Mouse (Mus musculus) liver, embryonic 12.5 days (tissue): ENCODE data around the gene Dhdh. TPM values are rescaled to one million over a fixed set of nuclear protein-coding genes. Genes with fewer than 3 reads are reported as not detected.
"Not testable (repeated sequence)": the region's sequence is repeated elsewhere in the genome, so short reads cannot be mapped to it uniquely, and the experiment has no call there.

ENCODE experiments used
- ATAC-seq: fragments of 200-750 bp; cut with Nextera tagmentation; 2 replicates; pipeline ENCODE4 v1.8.0; 2017; ENCODE audit warnings: moderate number of reproducible peaks, mild to moderate bottlenecking, moderate library complexity
- H3K27ac ChIP-seq: fragments of 300-500 bp; sonication (generic); 2 replicates; pipeline ENCODE4 v1.5.1; 2016; ENCODE audit warnings: mild to moderate bottlenecking
- H3K27me3 ChIP-seq: fragments of 300-500 bp; sonication (generic); replicated peaks from 2 replicates; pipeline ENCODE4 v1.6.1; 2016; ENCODE audit warnings: mild to moderate bottlenecking, moderate library complexity
- H3K36me3 ChIP-seq: fragments of 300-500 bp; sonication (generic); 2 replicates; pipeline ENCODE4 v1.6.1; 2016; ENCODE audit warnings: mild to moderate bottlenecking, moderate library complexity
- H3K4me1 ChIP-seq: fragments of 300-500 bp; sonication (generic); 2 replicates; pipeline ENCODE4 v1.6.1; 2016
- H3K4me2 ChIP-seq: fragments of 300-500 bp; sonication (generic); 2 replicates; pipeline ENCODE4 v1.6.1; 2016; ENCODE audit warnings: mild to moderate bottlenecking, moderate library complexity
- H3K4me3 ChIP-seq: fragments of 300-500 bp; sonication (generic); 2 replicates; pipeline ENCODE4 v1.5.1; 2016; ENCODE audit warnings: mild to moderate bottlenecking, moderate library complexity
- H3K9ac ChIP-seq: fragments of 300-500 bp; sonication (generic); 2 replicates; pipeline ENCODE4 v1.6.1; 2016; ENCODE audit warnings: mild to moderate bottlenecking, moderate library complexity
- H3K9me3 ChIP-seq: fragments of 300-500 bp; sonication (generic); replicated peaks from 2 replicates; pipeline ENCODE4 v1.6.1; 2016; ENCODE audit warnings: mild to moderate bottlenecking, moderate library complexity
- WGBS: fragments of 180-500 bp; shearing (Covaris S2); methylation state at CpG from one replicate; pipeline ENCODE4 v1.1.7; 2016; ENCODE audit not compliant: insufficient replicate concordance; 5-methylcytosine and 5-hydroxymethylcytosine counted together
- polyA plus RNA-seq: library from polyadenylated mRNA; unstranded; fragments of >200 nt; fragmentation: Nextera tagmentation; extraction: Ambion mirVana; gene quantifications from 2 replicates; pipeline ENCODE4 v1.2.1, GENCODE M21; 2016

Gene Dhdh
- polyA plus RNA-seq = 2.8 and 3.1 TPM in 2 replicates

DNA sequence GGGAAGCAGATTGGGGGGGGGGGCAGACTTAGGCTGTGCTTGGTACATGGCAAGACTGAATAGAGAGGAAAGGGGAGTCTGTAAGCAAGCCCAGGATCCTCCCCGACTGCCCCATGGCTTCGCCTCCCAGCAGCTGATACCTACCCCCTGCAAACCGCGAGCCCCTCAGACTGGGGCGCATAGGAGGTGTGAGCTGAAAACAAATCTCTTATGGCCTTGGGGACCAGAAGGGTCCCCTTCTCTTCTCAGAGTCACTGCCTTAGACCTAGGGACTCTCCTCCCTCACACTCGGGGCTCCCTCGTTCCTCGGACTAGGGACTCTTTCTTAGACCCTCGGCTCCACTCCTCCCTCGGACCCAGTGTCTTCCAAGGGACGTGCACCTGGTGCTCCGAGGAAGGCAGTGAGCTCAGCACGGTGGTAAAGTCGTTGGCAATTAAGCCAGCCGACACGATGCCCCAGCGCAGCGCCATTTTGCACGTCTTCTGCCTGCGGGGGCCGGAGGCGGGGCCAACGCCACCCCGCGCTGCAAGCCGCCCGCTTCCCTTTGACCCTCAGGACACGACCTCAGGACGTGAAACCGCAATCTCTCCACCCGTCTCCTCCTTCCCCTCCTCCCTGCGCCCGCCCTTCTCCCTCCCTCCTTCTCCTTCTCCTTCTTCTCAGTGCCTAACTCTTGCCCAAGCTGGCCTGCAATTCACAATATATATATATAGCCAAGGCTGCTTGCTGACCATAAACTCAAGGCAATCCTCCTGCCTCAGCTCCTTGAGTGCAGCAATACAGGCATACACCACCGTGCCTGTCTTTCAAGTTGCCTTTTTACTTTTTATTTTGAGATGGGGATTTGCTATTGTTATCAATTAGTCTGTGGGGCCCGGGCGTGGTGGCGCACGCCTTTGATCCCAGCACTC lies at the start of gene Dhdh:
Dhdh (minus strand) TSS at position 513 of the 912 bp plus-strand sequence.
- H3K4me3 ChIP-seq = peak within 1 kb of the TSS; percentile 63
- H3K4me2 ChIP-seq = peak within 1 kb of the TSS; percentile 83
- peak within 1 kb of the TSS; percentile 77 for H3K9ac ChIP-seq
- 3% methylated on average over 38 of the region's 38 CpGs for WGBS
- H3K27ac ChIP-seq = peak within 1 kb of the TSS; percentile 67
- H3K36me3 ChIP-seq = peaks cover 17% of the 10 kb centered on the region
- peaks cover 79% of the 10 kb centered on the region for H3K4me1 ChIP-seq
- H3K27me3 ChIP-seq = no peaks in the 10 kb centered on the region
- H3K9me3 ChIP-seq = no peaks in the 10 kb centered on the region
- ATAC-seq = peak; percentile 58

DNA sequence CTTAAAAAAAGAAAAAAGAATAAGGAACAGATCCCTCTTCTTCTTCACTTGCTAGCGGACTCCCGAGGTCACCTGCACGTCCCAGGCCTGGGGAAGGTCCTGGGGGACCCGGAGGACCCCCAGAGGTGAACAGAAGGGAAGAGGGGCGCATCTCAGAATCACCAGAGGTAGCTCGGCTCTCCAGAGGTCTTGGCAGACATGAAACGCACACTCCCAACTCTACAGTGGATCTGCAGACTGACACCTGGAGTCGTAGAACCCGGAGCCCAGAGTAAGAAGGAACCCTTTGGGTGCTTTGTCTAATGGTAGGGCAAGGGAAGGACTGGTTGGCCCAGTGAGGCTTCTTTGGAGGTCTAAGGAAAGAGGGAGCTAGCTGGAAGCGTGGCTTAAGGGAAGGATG lies 49.0 kb upstream of the Dhdh start:
- 75% methylated on average over 10 of the region's 10 CpGs for WGBS
- Histone ChIP-seq H3K36me3 (no peaks in the 10 kb centered on the region), H3K9me3 (no peaks in the 10 kb centered on the region), H3K9ac (no peak overlapping the region), H3K4me1 (peaks cover 10% of the 10 kb centered on the region), H3K4me3 (no peak overlapping the region), H3K27me3 (peaks cover 36% of the 10 kb centered on the region), H3K4me2 (peak overlapping the region; percentile 69), H3K27ac (no peak overlapping the region)
- ATAC-seq = no peak

DNA sequence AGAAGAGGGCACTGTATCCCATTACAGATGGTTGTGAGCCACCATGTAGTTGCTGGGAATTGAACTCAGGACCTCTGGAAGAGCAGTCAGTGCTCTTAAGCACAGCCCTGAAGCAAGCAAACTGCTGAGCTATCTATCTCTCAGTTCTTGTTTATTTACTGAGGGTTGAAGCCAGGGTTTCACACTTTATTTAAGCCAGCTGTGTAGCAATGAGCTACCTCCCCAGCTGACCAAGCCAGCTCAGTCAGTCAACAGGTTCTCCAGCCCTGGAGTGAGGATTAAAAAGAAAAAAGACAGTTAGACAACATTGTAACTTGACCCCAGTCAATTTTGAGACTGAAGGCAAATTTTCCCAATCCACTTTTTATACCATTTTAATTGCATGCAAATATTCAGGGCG lies 47.1 kb upstream of the Dhdh start:
- ATAC-seq = no peak
- WGBS = 79% methylated on average over 1 of the region's 1 CpGs
- no peak overlapping the region for H3K4me2 ChIP-seq
- no peaks in the 10 kb centered on the region for H3K9me3 ChIP-seq
- no peak overlapping the region for H3K9ac ChIP-seq
- H3K27ac ChIP-seq = no peak overlapping the region
- no peaks in the 10 kb centered on the region for H3K36me3 ChIP-seq
- H3K4me1 ChIP-seq = peaks cover 10% of the 10 kb centered on the region
- no peak overlapping the region for H3K4me3 ChIP-seq
- peaks cover 44% of the 10 kb centered on the region for H3K27me3 ChIP-seq

DNA sequence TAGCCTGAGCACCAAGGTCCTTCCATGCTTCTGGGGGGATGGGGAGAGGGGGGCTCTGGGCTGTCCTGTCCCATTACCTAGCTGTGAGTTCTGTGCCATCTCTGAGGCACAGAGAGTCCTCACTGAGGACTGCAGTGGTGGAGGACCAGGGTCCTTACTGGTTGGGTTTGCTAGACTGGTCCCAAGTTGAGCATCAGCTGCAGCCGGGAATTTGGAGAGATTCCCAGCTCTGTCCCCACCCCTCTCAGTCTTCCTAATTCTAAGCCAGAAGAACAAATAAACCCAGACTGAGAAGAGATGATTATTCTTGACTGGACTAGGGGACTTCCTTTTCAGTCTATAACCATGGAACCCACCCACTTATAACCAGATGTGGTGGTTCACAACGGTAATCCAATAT lies 42.0 kb upstream of the Dhdh start:
- Histone ChIP-seq H3K27ac (no peak overlapping the region), H3K36me3 (no peaks in the 10 kb centered on the region), H3K27me3 (peaks cover 25% of the 10 kb centered on the region; the same call in 1 of the 2 replicates), H3K9me3 (no peaks in the 10 kb centered on the region), H3K4me1 (peaks cover 32% of the 10 kb centered on the region), H3K9ac (no peak overlapping the region), H3K4me2 (no peak overlapping the region), H3K4me3 (no peak overlapping the region)
- no peak for ATAC-seq
- 59% methylated on average over 2 of the region's 2 CpGs for WGBS

DNA sequence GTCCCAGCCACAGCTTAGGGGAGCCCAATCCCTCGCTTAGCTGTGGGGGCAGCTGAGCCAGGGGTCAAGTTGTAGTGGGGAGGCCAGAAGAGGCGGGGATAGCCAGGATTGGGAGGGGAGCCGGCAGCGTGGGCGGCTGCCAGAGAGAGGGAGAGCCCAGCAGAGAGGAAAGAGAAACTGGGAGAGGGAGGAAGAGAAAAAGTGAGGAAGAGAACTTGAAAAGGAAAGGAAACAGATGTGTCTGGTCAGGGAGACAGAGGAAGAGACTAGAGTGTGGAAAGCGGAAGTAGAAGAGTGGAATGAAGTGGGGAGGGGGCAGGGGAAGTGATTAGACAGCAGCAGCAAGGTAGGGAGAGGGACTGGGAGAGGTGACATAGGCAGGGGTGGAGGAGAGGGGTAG lies 40.9 kb upstream of the Dhdh start:
- Histone ChIP-seq H3K4me2 (peak overlapping the region; percentile 34), H3K36me3 (peaks cover 7% of the 10 kb centered on the region), H3K4me1 (peaks cover 39% of the 10 kb centered on the region), H3K9me3 (no peaks in the 10 kb centered on the region), H3K9ac (no peak overlapping the region), H3K27me3 (peaks cover 25% of the 10 kb centered on the region; the same call in 1 of the 2 replicates), H3K27ac (no peak overlapping the region), H3K4me3 (no peak overlapping the region)
- ATAC-seq = no peak
- 13% methylated on average over 6 of the region's 6 CpGs for WGBS

DNA sequence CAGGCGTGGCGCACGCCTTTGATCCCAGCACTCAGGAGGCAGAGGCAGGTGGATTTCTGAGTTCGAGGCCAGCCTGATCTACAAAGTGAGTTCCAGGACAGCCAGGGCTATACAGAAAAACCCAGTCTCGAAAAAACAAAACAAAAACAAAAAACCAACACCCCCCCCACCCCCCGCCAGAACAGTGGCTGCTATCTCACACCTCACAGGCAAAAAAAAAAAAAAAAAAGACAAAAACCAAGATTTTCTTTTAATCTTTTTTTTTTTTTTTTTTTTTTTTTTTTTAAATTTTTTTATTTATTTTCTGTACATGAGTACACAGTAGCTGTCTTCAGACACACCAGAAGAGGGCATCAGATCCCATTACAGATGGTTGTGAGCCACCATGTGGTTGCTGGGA lies 38.6 kb upstream of the Dhdh start:
- Histone ChIP-seq H3K4me3 (peak overlapping the region; percentile 95), H3K27ac (peak overlapping the region; percentile 100), H3K4me2 (peak overlapping the region; percentile 73), H3K9ac (peak overlapping the region; percentile 99; the same call in 1 of the 2 replicates), H3K4me1 (peaks cover 57% of the 10 kb centered on the region), H3K27me3 (peaks cover 24% of the 10 kb centered on the region; the same call in 1 of the 2 replicates), H3K36me3 (peaks cover 30% of the 10 kb centered on the region)
- ATAC-seq, H3K9me3 ChIP-seq: not testable (repeated sequence)
- WGBS = 70% methylated on average over 6 of the region's 6 CpGs

DNA sequence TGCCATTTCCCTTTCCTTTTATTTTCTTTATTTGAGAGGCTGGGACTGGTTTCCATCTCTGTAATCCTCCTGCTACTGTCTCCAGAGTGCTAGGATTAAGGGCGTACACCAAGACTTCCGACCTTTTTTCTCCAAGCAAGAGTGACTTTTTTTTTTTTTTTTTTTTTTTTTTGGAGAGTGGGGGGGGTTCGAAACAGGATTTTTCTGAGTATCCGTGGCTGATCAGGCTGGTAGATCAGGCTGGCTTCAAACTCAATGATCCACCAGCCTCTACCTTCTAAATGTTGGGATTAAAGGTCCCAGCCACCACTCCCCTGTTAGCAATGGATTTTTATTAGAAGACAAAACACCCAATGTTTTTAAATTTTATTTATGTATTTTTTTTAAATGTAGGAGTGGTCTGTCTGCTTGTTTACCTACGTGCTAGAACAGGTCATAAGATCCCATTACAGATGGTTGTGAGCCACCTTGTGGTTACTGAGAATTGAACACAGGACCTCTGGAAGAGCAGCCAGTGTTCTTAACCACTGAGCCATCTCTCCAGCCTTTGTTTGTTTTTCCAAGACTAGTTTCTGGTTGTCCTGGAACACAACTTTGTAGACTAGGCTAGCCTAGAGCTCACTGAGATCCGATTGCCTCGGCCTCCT lies 38.0 kb upstream of the Dhdh start:
- 12% methylated on average over 7 of the region's 7 CpGs for WGBS
- Histone ChIP-seq H3K4me3 (peak overlapping the region; percentile 95), H3K4me1 (peaks cover 63% of the 10 kb centered on the region), H3K9me3 (no peaks in the 10 kb centered on the region), H3K27ac (peak overlapping the region; percentile 100), H3K27me3 (peaks cover 21% of the 10 kb centered on the region; the same call in 1 of the 2 replicates), H3K9ac (peak overlapping the region; percentile 99), H3K4me2 (peak overlapping the region; percentile 73), H3K36me3 (peaks cover 36% of the 10 kb centered on the region)
- no peak for ATAC-seq

DNA sequence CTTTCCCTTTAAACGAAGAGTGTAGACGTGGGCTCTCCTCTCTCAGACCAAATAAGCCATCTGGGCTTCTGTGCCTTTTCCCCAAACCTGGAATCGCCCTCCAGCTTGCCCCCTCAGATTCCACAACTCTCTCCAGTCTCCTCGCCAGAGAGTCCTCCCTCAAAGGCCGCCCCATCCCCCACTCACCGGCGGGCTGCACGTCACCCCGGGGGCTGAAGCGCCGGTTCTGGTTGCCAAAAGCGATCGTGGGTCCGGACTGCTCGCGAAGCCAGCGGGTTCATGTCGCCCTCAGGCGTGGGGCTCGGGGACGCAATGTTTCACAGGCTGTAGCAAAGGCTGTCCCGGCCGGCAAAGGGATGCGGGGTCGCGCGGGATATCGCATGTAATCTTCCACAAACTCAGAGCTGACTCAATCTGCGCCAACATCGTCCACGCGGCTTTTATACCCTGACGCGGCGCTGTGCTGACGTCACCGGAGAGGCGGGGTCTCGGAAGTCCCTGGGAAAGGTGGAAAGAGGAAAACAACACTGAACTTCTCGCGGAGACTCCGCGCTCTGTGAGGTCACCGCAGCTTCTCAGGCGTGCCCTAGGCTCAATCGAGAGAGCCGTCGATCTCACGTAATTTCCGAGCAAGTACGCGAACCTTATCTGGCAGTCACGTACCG lies 37.3 kb upstream of the Dhdh start, which contains the start of the genes Ppp1r15a and Plekha4:
Ppp1r15a (minus strand) TSS at position 460 of the 665 bp plus-strand sequence.
Plekha4 (plus strand) TSS at position 522 of the 665 bp plus-strand sequence.
- H3K9ac ChIP-seq = peak within 1 kb of the TSS; percentile 99
- WGBS = under 1% methylated on average over 54 of the region's 54 CpGs
- ATAC-seq = peak; percentile 69
- H3K27ac ChIP-seq = peak within 1 kb of the TSS; percentile 100
- H3K4me3 ChIP-seq = peak within 1 kb of the TSS; percentile 95
- peaks cover 14% of the 10 kb centered on the region; the same call in 1 of the 2 replicates for H3K27me3 ChIP-seq
- H3K36me3 ChIP-seq = peaks cover 41% of the 10 kb centered on the region
- H3K9me3 ChIP-seq = no peaks in the 10 kb centered on the region
- H3K4me1 ChIP-seq = peaks cover 69% of the 10 kb centered on the region
- H3K4me2 ChIP-seq = peak within 1 kb of the TSS; percentile 73

DNA sequence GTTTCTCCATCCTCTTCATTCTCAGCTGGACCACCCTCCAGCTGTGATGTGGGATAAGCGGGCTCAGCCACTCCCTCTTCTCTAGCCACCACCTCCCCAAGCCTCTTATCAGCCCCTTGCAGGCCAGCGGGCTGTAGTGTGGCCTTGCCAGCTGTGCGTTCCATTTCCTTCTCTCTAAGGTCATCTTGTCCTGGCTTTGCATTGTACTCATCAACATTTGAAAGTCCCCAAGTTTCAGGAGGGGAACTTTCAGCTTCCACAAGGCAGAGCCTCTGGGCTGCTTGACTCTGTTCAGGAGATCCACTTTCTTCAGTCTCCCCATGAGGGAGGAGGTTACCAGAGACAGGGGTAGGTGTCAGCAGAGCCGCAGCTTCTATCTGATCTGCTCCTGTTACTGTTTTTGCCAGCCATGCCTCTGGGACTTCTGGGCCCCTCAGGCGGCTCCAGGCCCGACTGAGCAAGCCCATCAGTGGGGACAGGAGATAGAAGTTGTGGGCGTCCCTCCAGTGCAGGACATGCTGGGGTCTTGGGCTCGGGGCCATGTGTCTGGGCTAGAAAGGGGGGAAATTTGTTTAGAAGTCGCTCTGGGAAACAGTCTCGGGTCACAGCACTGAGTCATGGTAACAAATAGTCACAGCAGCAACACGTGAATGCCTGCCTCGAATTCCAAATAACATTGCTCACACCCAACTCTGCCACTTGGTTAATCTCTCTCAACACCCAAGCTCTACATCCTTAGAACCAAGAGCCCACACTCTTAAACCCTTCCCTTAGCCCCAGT lies 36.4 kb upstream of the Dhdh start:
- peak; percentile 88 for ATAC-seq
- Histone ChIP-seq H3K4me3 (peak overlapping the region; percentile 95), H3K4me1 (peaks cover 71% of the 10 kb centered on the region), H3K9me3 (no peaks in the 10 kb centered on the region), H3K27me3 (peaks cover 5% of the 10 kb centered on the region; the same call in 1 of the 2 replicates), H3K9ac (peak overlapping the region; percentile 99), H3K4me2 (peak overlapping the region; percentile 73), H3K27ac (peak overlapping the region; percentile 100), H3K36me3 (peaks cover 45% of the 10 kb centered on the region)
- 3% methylated on average over 12 of the region's 12 CpGs for WGBS

DNA sequence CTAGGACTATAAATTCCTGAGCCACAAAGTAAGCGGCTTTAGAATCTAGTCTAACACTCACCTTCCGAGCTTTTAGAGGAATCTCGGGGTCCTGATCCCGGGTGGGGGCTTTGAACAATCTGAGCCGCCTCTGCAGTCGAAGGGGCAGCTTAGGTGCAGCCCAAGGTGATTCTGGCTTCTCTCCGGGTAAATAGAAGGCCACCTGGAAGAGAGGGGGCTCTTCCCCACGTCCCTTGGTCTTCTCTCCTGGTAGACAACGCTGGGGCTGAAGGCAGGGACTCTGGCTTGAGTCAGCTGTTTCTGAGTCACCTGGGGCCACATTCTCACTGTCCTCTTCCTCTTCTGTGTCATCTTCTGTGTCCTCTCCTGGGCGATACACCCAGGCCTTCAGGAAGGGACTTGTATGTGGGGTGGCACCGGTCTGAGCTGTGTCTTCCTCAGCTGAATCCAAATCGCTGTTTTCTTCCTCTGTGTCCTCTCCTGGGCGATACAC lies 35.1 kb upstream of the Dhdh start:
- no peaks in the 10 kb centered on the region for H3K9me3 ChIP-seq
- no peaks in the 10 kb centered on the region for H3K27me3 ChIP-seq
- H3K4me3 ChIP-seq = peak overlapping the region; percentile 95
- peak overlapping the region; percentile 100 for H3K27ac ChIP-seq
- H3K4me2 ChIP-seq = peak overlapping the region; percentile 73
- H3K36me3 ChIP-seq = peaks cover 45% of the 10 kb centered on the region
- H3K4me1 ChIP-seq = peaks cover 71% of the 10 kb centered on the region
- WGBS = 42% methylated on average over 13 of the region's 13 CpGs
- no peak for ATAC-seq
- H3K9ac ChIP-seq = peak overlapping the region; percentile 99
